Mouse (Mus musculus): Measurements from ENCODE around the gene Ccdc57.
"Not testable (repeated sequence)": the region's sequence is repeated elsewhere in the genome, so short reads cannot be mapped to it uniquely, and the experiment has no call there.

Gene Ccdc57

GRCm38 (mm10) chr11:120851582-120851981 lies 81.1 kb downstream of the Ccdc57 start:
- no peak for DNase-seq (ENCODE audit: low spot score)

DNA sequence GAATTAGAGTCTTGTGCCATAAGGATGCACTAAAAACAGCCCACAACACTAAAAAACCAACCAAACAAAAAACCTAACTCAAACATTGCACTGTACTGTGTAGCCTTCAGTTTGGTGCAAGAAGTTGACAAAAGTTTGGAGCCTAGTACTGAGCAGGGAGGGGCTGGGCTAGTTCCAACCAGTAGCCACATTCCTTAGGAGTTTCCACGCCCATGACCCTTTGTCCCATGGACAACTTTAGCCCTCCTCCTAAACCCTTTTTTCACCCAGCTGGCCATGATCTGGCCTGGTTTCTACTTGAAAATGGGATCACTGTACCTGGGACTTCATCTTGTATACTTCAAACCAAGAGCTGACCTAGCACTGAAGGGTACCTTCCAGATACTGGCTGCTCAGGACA lies 81.5 kb downstream of the Ccdc57 start:
- no peak for DNase-seq (ENCODE audit: low spot score)

DNA sequence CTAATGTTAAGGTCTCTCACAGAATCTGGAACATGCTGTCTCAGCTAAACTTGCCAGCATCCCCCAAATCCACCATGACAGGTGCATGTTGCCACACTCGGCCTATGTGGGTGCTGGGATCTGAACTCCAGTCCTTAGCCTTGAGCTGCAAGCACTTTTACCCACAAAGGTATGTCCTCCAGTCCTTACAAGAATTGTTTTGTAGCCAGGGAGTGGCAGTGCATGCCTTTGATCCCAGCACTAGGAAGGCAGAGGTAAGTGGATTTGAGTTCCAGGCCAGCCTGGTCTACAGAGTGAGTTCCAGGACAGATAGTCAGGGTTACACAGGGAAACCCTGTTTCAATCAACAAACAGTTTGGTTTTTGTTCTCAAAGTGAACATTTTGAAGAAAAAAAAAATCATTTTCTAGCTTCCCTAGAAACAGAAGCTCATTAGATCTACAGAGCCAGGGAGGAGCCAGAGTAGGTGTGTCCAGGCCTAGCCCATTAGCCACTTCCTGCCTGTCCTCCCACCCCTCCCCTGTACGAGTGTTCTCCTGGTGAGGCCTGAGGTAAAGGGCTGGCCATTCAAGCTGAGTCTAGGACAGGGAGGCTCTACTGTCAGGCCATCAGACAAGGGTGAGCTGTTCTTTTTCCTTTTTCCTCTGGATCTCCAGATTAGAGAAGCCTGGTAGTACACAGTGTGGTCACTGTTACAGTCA lies 82.2 kb downstream of the Ccdc57 start:
- DNase-seq (ENCODE audit: low spot score) = no peak

- no peak for DNase-seq (ENCODE audit: low spot score)
These were observed 85.8 kb downstream of the Ccdc57 start for GRCm38 (mm10) chr11:120846725-120847475.

- no peak for DNase-seq (ENCODE audit: low spot score)
These were observed 88.3 kb downstream of the Ccdc57 start for GRCm38 (mm10) chr11:120844329-120844728.

GRCm38 (mm10) chr11:120833555-120834280 lies 99.0 kb downstream of the Ccdc57 start:
- no peak for DNase-seq (ENCODE audit: low spot score)

DNA sequence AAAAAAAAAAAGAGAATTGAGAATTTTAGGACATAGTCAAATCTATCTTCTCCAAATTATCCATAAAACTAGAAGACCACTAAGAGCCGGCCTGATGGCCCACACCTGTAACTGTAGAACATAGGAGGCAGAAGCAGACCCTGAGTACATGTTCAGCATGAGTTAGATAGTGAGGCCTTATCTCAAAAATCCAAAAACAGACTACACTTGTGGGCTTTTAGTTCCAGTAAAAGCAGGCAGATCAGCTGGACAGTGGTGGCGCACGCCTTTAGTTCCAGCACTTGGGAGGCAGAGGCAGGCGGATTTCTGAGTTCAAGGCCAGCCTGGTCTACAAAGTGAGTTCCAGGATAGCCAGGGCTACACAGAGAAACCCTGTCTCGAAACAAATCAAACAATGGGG lies 99.7 kb downstream of the Ccdc57 start:
- not testable (repeated sequence) for DNase-seq (ENCODE audit: low spot score)

GRCm38 (mm10) chr11:120831659-120832440 lies 100.8 kb downstream of the Ccdc57 start:
- DNase-seq (ENCODE audit: low spot score) = no peak

DNA sequence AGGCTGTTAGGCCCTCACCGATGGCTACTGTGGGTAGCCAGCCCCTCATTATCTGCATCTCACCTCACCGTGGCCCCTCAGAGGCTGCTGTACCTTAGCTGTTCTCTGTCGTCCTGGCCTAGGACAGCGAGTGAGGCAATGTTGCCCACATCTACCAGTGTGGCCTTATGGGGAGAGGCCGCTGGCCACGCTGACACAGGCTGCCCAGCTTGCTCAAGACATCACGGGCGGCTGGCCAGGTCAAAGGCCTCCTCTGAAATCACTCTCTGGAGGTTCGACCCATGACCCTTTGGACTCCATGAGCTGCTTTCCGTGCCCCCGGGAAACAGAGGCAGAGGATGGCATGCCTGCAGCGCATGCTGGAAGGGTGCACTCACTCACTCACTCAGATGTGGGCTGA lies 102.0 kb downstream of the Ccdc57 start:
- DNase-seq (ENCODE audit: low spot score) = no peak

DNA sequence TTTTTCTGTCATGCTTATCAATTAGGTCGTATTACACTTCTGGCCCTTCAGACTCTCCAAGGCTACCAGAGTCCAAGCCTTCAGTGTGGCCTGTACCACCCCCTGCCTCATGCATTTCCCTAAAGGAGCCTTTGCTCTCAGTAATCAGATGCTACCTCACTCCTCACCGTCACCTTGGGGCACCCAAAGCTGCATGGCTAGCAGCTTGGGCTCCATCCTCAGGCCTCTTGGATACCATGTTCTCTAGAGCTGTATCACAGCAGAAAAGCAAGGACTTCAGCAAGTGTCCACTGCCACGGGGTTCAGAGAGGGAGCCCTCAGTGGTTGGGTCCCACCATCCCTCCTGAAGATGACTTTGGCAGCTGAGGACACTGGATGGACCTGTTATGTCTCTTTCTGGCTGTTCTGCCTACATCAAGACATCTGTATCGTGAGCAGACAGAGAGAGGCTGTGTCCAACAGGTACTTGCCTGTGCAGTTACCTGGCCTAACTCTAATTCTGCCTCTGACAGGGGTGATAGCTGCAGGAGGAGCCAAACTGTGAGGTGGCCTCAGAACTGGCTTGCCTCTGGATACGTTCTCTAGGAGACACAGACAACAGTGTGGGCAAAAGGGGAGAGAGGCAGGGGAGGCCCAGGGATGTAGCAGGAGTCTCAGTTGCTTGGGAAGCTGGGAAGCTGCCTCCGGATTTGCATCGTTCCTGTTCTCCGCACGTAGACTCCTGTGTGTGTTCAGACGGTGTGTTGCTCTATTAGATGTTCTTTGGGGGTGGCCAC lies 102.7 kb downstream of the Ccdc57 start:
- no peak for DNase-seq (ENCODE audit: low spot score)

- no peak for DNase-seq (ENCODE audit: low spot score)
These were observed 104.3 kb downstream of the Ccdc57 start for GRCm38 (mm10) chr11:120828416-120828815.

DNA sequence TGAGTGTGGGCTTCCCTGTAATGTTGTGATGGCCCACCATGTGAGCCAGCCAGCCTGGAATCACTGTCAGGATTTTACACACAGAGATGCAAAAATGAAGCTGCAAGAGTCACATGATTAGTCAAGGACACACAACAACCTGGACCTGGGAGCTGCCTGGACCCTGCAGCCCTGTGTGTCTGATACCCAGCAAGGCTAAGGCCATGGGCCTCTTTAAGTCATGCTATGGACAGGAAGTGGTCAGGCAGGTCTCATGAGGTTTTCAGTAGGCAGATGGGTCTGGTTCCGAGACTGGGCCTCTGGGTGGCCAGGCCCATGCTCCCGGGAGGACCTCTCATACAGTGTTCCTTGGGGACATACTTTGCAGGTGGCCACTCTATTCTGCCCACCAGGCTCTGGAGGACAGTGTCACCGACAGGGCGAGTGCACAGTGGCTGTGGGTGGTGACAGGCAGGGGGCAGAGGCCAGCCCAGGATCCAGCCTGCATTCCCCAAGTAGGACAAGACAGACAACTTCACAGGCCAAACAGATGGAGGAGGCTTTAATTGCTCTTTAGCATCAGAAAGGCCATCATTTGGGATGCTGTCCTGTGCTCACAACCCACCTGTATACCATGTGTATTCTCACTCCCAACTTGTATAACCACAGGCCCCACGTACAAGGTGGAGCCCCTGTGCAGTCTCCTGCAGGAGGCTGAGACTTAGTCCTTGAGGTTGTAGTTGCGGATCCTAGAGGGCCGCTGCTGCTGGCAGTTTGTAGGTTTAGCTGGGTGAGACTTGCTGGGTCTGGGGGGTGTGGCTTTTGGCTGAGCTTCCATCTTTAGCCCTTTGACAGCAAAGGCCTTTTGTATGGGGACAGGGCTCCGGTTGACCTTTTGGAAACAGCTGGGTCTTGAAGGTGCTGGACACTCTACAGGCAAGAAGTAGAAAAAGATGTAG lies 106.4 kb downstream of the Ccdc57 start:
- no peak for DNase-seq (ENCODE audit: low spot score)

DNA sequence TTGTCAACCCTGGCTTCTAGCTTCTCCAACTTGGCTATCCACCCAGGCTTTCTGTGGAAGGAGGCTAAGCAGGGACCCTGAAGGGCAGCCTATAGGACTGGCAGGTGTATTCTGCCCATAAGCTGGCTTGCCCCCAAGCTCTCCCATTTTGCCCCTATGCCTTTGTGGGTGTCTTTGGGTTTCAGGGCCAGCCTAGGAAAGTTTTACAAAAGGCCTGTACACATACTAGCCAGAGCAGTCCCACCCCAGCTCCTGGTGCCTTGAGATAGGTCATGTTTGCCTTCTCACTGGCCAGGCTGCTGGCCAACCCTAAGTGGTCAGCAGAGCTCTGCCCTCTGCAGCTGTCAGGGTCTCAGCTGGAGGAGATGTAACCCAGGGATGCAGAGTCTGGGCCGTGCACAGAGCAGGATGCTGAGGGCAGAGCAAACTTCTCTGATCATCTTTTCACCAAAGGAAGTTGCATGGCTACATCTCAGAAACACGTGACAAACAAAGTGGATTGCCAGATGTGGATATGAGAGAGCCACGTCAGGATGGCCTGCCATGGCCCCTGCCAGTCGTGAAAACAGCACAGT lies 107.3 kb downstream of the Ccdc57 start:
- DNase-seq (ENCODE audit: low spot score) = no peak

DNA sequence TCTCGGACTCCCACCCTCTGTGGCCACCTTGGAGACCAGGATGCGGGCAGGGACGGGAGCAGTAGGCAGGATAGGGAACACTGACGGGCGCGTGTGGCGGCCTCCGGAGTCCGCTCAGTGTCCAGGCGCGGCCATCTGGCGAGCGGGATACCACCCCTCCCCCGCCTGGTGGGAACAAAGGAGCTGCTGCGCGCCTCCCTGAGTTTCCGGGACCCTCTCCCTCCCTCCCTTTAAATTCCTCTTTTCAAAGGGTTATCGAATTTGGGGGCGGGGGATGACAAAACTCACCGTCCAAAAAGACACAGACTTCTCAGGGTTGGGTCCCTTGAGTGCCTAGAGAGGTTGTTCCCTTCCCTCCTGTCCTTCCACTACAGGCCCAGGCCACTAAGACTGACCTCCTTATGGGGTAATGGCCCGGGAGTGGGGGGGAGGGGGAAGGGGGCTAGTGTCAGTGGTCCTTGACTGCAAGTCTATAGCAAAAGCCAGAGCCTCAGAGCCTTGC lies 107.8 kb downstream of the Ccdc57 start:
- no peak for DNase-seq (ENCODE audit: low spot score)

- DNase-seq (ENCODE audit: low spot score) = peak; percentile 93
These were observed 108.5 kb downstream of the Ccdc57 start, which contains the start of gene Fasn for GRCm38 (mm10) chr11:120823956-120824786. Fasn (minus strand) TSS chr11:120824547.

GRCm38 (mm10) chr11:120823551-120823947 lies 109.1 kb downstream of the Ccdc57 start:
- DNase-seq (ENCODE audit: low spot score) = no peak

DNA sequence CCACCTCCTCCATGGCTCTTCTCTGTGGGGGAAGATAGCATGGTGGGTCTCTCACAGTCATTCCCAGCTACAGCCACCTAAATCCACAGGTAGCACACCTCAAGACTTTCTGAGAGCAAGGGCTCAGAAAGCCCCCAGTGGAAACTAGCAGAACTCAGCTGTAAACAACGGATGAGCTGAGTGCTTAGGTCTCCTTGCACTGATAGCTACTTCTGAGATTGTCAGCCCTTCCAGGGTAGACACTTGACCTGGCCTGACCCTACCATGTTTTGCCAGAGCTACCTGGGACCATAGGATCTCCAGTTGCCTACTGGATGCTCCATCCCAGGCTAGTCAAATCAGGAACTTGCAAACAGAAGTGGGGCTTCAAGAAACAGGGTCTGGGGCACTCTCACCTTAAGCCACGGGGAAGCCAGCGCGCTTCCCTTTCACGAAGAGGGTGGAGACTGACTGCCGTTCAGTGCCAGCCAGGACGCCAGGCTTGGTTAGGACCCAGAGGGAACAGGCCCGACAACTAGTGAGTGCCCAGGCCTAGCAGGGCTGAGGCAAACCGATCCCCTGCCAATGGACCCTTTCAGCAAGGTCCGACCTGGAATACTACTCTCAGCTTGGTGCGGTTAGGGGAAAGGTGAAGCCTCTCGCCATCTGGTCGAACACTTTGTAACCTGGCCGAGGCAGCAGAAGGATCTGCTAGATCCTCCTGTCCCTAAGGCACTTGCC lies 109.7 kb downstream of the Ccdc57 start:
- DNase-seq (ENCODE audit: low spot score) = no peak

- no peak for DNase-seq (ENCODE audit: low spot score)
These were observed 110.4 kb downstream of the Ccdc57 start for GRCm38 (mm10) chr11:120822321-120822720.
